Mouse (Mus musculus) 3134 (cell line): ENCODE measurements around the gene Cdc37.

Experiments
- DNase-seq: peaks from one replicate; pipeline ENCODE4 v3.0.0-alpha.2; 2011; ENCODE audit warnings: low spot score; ENCODE audit not compliant: insufficient read length; ENCODE audit errors: extremely low read depth

The Cdc37 gene

GRCm38 (mm10) chr9:21138386-21138785, 11.4 kb downstream of the Cdc37 start:
- DNase-seq = no peak

- DNase-seq = no peak
Observed at GRCm38 (mm10) chr9:21137229-21137628, 12.6 kb downstream of the Cdc37 start.

GRCm38 (mm10) chr9:21136401-21136800, 13.4 kb downstream of the Cdc37 start:
- no peak for DNase-seq

GRCm38 (mm10) chr9:21135941-21136381, 13.8 kb downstream of the Cdc37 start:
- DNase-seq = no peak

GRCm38 (mm10) chr9:21135329-21135890, 14.4 kb downstream of the Cdc37 start:
- no peak for DNase-seq

- DNase-seq = peak; percentile 80
Observed at GRCm38 (mm10) chr9:21134595-21135328, 15.0 kb downstream of the Cdc37 start.

GRCm38 (mm10) chr9:21133064-21133707, 16.6 kb downstream of the Cdc37 start:
- no peak for DNase-seq

GRCm38 (mm10) chr9:21132102-21132775, 17.5 kb downstream of the Cdc37 start:
- no peak for DNase-seq

- DNase-seq = peak; percentile 89
Observed at GRCm38 (mm10) chr9:21131059-21131956, 18.5 kb downstream of the Cdc37 start, which contains the start of gene Tyk2. Tyk2 (minus strand) TSS chr9:21131243.

- DNase-seq = no peak
Observed at GRCm38 (mm10) chr9:21126259-21126627, 23.5 kb downstream of the Cdc37 start.

- DNase-seq = no peak
Observed at GRCm38 (mm10) chr9:21125502-21126258, 24.1 kb downstream of the Cdc37 start.

GRCm38 (mm10) chr9:21124837-21125236, 24.9 kb downstream of the Cdc37 start:
- no peak for DNase-seq

GRCm38 (mm10) chr9:21121483-21121882, 28.3 kb downstream of the Cdc37 start:
- no peak for DNase-seq

GRCm38 (mm10) chr9:21117073-21117472, 32.7 kb downstream of the Cdc37 start:
- DNase-seq = no peak

GRCm38 (mm10) chr9:21115105-21115504, 34.7 kb downstream of the Cdc37 start:
- no peak for DNase-seq

- no peak for DNase-seq
Observed at GRCm38 (mm10) chr9:21114190-21114589, 35.6 kb downstream of the Cdc37 start.

GRCm38 (mm10) chr9:21113751-21114150, 36.0 kb downstream of the Cdc37 start:
- DNase-seq = no peak

- DNase-seq = no peak
Observed at GRCm38 (mm10) chr9:21107607-21108237, 42.1 kb downstream of the Cdc37 start.
